Mouse (Mus musculus) embryonic fibroblast, embryonic 13.5 days (primary cell): ENCODE results near the gene P2ry4. TPM values are rescaled to one million over a fixed set of nuclear protein-coding genes. Genes with fewer than 3 reads are reported as not detected.

Source experiments
- H3K27ac ChIP-seq: 2 replicates; pipeline ENCODE4 v1.5.1; 2012; ENCODE audit warnings: low read length, control low read depth, inconsistent platforms; ENCODE audit not compliant: insufficient read depth
- H3K4me1 ChIP-seq: 2 replicates; pipeline ENCODE4 v1.6.1; 2011; ENCODE audit warnings: low read length; ENCODE audit not compliant: control insufficient read depth, insufficient read depth
- H3K4me3 ChIP-seq: 2 replicates; pipeline ENCODE4 v1.5.1; 2011; ENCODE audit warnings: mild to moderate bottlenecking, control low read depth, low read length; ENCODE audit not compliant: insufficient read depth
- CTCF ChIP-seq: IDR thresholded peaks from 2 replicates; pipeline ENCODE4 v1.5.1; 2011; ENCODE audit warnings: mild to moderate bottlenecking, control low read depth, low read length, moderate library complexity, borderline replicate concordance; ENCODE audit not compliant: insufficient read depth
- POLR2A ChIP-seq: IDR thresholded peaks from 2 replicates; pipeline ENCODE4 v1.6.1; 2011; ENCODE audit warnings: low read depth, mild to moderate bottlenecking, control low read depth, low read length, moderate library complexity
- polyA plus RNA-seq: library from polyadenylated mRNA; stranded (reverse); fragments of >200 nt; gene quantifications from 2 replicates; pipeline ENCODE4 v1.2.4, GENCODE M21; 2011; ENCODE audit warnings: low read depth; ENCODE audit not compliant: missing spikeins, insufficient read length

Gene P2ry4
- 0.12 TPM in 1 of 2 replicates, not detected in the other for polyA plus RNA-seq

GRCm38 (mm10) chrX:100594791-100595190, at the start of gene P2ry4:
P2ry4 (minus strand) TSS chrX:100594869.
- no peak for TF ChIP-seq POLR2A
- TF ChIP-seq CTCF: no peak
- H3K4me1 ChIP-seq: no peaks in the 10 kb centered on the region
- no peak within 1 kb of the TSS for H3K27ac ChIP-seq
- no peak within 1 kb of the TSS for H3K4me3 ChIP-seq

- Histone ChIP-seq H3K27ac (no peak overlapping the region), H3K4me3 (no peak overlapping the region), H3K4me1 (no peaks in the 10 kb centered on the region)
- no peak for TF ChIP-seq POLR2A
- TF ChIP-seq CTCF: no peak
These were observed 43.8 kb upstream of the P2ry4 start for GRCm38 (mm10) chrX:100638477-100638876.

- Histone ChIP-seq H3K4me1 (no peaks in the 10 kb centered on the region), H3K27ac (no peak overlapping the region), H3K4me3 (no peak overlapping the region)
- TF ChIP-seq CTCF (no peak), POLR2A (no peak)
These were observed 34.4 kb upstream of the P2ry4 start for GRCm38 (mm10) chrX:100629076-100629475.

- peak within 1 kb of the TSS; percentile 69 for H3K27ac ChIP-seq
- TF ChIP-seq CTCF (no peak), POLR2A (peak; percentile 85)
- peak within 1 kb of the TSS; percentile 84 for H3K4me3 ChIP-seq
- no peaks in the 10 kb centered on the region for H3K4me1 ChIP-seq
These were observed 31.4 kb upstream of the P2ry4 start, which contains the start of gene Pdzd11 for GRCm38 (mm10) chrX:100625802-100626793. Pdzd11 (minus strand) TSS chrX:100626568.

- no peak for TF ChIP-seq POLR2A
- no peak for TF ChIP-seq CTCF
- H3K4me3 ChIP-seq: peak within 1 kb of the TSS; percentile 84
These were observed 30.8 kb upstream of the P2ry4 start, which contains the start of gene Kif4 for GRCm38 (mm10) chrX:100625546-100625801. Kif4 (plus strand) TSS chrX:100625737.

GRCm38 (mm10) chrX:100625146-100625545, 30.5 kb upstream of the P2ry4 start:
- Histone ChIP-seq H3K4me3 (peak overlapping the region; percentile 83), H3K27ac (peak overlapping the region; percentile 69; the same call in 1 of the 2 replicates), H3K4me1 (no peaks in the 10 kb centered on the region)
- TF ChIP-seq CTCF (no peak), POLR2A (no peak)

More at GRCm38 (mm10) chrX:100625546-100625801, 30.8 kb upstream of the P2ry4 start, which contains the start of gene Kif4:
- Histone ChIP-seq H3K4me1 (no peaks in the 10 kb centered on the region), H3K27ac (peak within 1 kb of the TSS; percentile 69)

GRCm38 (mm10) chrX:100624242-100624641, 29.6 kb upstream of the P2ry4 start:
- no peaks in the 10 kb centered on the region for H3K4me1 ChIP-seq
- H3K27ac ChIP-seq: no peak overlapping the region
- no peak overlapping the region for H3K4me3 ChIP-seq
- TF ChIP-seq CTCF (no peak), POLR2A (no peak)

- no peak overlapping the region for H3K27ac ChIP-seq
- no peaks in the 10 kb centered on the region for H3K4me1 ChIP-seq
- TF ChIP-seq POLR2A: no peak
- no peak for TF ChIP-seq CTCF
- H3K4me3 ChIP-seq: no peak overlapping the region
These were observed 26.7 kb upstream of the P2ry4 start for GRCm38 (mm10) chrX:100621366-100621765.

- no peak overlapping the region for H3K4me3 ChIP-seq
- no peaks in the 10 kb centered on the region for H3K4me1 ChIP-seq
- H3K27ac ChIP-seq: no peak overlapping the region
- TF ChIP-seq POLR2A (no peak), CTCF (no peak)
These were observed 23.8 kb upstream of the P2ry4 start for GRCm38 (mm10) chrX:100618488-100618887.

GRCm38 (mm10) chrX:100605314-100605713, 10.6 kb upstream of the P2ry4 start, which contains the start of gene Arr3:
Arr3 (plus strand) TSS chrX:100605497.
- H3K4me1 ChIP-seq: no peaks in the 10 kb centered on the region
- TF ChIP-seq POLR2A (no peak), CTCF (no peak)
- H3K4me3 ChIP-seq: no peak within 1 kb of the TSS
- H3K27ac ChIP-seq: no peak within 1 kb of the TSS

GRCm38 (mm10) chrX:100599755-100600154, 5.1 kb upstream of the P2ry4 start:
- no peak for TF ChIP-seq CTCF
- TF ChIP-seq POLR2A: no peak
- no peak overlapping the region for H3K27ac ChIP-seq
- no peak overlapping the region for H3K4me3 ChIP-seq
- H3K4me1 ChIP-seq: no peaks in the 10 kb centered on the region
